Mouse (Mus musculus) thymus, postnatal 0 days (tissue): Measurements from ENCODE around the gene E030018B13Rik. TPM values are rescaled to one million over a fixed set of nuclear protein-coding genes. Genes with fewer than 3 reads are reported as not detected.

Experiments used
- DNase-seq: peaks from one replicate; pipeline ENCODE4 v3.0.0-alpha.2; 2015; ENCODE audit warnings: low spot score
- polyA plus RNA-seq: library from polyadenylated mRNA; unstranded; fragments of >200 nt; fragmentation: Nextera tagmentation; extraction: Ambion mirVana; gene quantifications from 2 replicates; pipeline ENCODE4 v1.2.1, GENCODE M21; 2015

The E030018B13Rik gene
- polyA plus RNA-seq: 0.21 and 0.40 TPM in 2 replicates

GRCm38 (mm10) chr7:63916268-63916907 lies at the start of gene E030018B13Rik:
E030018B13Rik (plus strand) TSS chr7:63916857.
- DNase-seq: no peak

- DNase-seq: no peak
Measured at GRCm38 (mm10) chr7:63868356-63868918, 48.2 kb upstream of the E030018B13Rik start.

- no peak for DNase-seq
Measured at GRCm38 (mm10) chr7:63871698-63872097, 45.0 kb upstream of the E030018B13Rik start.

GRCm38 (mm10) chr7:63873880-63874279 lies 42.8 kb upstream of the E030018B13Rik start:
- DNase-seq: no peak

- DNase-seq: no peak
Measured at GRCm38 (mm10) chr7:63875686-63876085, 41.0 kb upstream of the E030018B13Rik start.

GRCm38 (mm10) chr7:63876640-63877039 lies 40.0 kb upstream of the E030018B13Rik start:
- DNase-seq: no peak

- no peak for DNase-seq
Measured at GRCm38 (mm10) chr7:63877610-63878009, 39.0 kb upstream of the E030018B13Rik start.

GRCm38 (mm10) chr7:63879583-63879982 lies 37.1 kb upstream of the E030018B13Rik start:
- no peak for DNase-seq

- DNase-seq: no peak
Measured at GRCm38 (mm10) chr7:63882739-63883138, 33.9 kb upstream of the E030018B13Rik start.

GRCm38 (mm10) chr7:63885025-63885424 lies 31.6 kb upstream of the E030018B13Rik start:
- DNase-seq: no peak

GRCm38 (mm10) chr7:63887034-63887551 lies 29.6 kb upstream of the E030018B13Rik start:
- no peak for DNase-seq

- no peak for DNase-seq
Measured at GRCm38 (mm10) chr7:63887602-63888123, 29.0 kb upstream of the E030018B13Rik start.

GRCm38 (mm10) chr7:63888674-63889073 lies 28.0 kb upstream of the E030018B13Rik start:
- DNase-seq: no peak

GRCm38 (mm10) chr7:63889116-63889975 lies 27.3 kb upstream of the E030018B13Rik start:
- DNase-seq: no peak

- DNase-seq: no peak
Measured at GRCm38 (mm10) chr7:63891488-63892075, 25.1 kb upstream of the E030018B13Rik start.

- DNase-seq: no peak
Measured at GRCm38 (mm10) chr7:63893201-63893600, 23.5 kb upstream of the E030018B13Rik start.

- no peak for DNase-seq
Measured at GRCm38 (mm10) chr7:63893729-63894128, 22.9 kb upstream of the E030018B13Rik start.

GRCm38 (mm10) chr7:63894662-63895061 lies 22.0 kb upstream of the E030018B13Rik start:
- DNase-seq: peak; percentile 1

- no peak for DNase-seq
Measured at GRCm38 (mm10) chr7:63895223-63895622, 21.4 kb upstream of the E030018B13Rik start.

- DNase-seq: peak; percentile 25
Measured at GRCm38 (mm10) chr7:63896276-63896967, 20.2 kb upstream of the E030018B13Rik start.
